ENCODE assay signal across 10 mouse cellular contexts in the genomic region with DNA sequence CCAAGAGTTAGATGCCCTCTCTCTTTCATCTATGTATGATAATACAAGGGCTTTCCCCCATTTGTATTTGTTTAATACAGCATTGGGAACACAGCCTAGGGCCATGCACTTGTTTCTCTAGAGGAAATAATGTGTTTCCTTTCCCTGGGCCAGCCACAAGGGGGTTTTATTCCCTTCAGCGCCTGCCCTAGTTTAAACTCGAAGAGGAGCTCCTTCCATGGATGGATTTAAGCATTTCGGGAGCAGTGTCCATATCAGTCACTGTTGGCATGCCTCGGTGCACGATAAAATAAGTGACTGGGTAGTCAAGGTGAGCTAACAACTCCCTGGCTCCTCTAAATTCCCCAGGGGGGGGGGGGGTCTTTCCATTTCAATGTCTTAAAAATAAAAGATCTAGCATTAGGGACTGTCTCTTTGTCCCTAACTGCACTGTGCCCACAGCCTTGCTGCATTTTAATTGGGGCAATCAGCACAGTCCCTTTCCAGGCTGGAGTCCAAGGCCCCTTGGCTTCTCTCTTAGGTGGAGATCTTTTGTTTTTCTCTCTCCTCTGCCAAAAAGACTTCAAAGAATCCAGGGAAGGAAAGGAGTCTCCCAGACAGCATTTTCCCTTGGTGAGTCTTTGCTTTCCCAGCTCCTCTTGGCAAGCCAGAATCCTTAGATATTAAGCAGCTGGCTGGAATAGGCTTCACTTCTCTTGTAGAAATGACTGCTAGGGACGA. TPM values are rescaled to one million over a fixed set of nuclear protein-coding genes. Genes with fewer than 3 reads are reported as not detected.
A peak's percentile ranks its signal among the peaks of the same experiment; 100 is the strongest.
DNase-seq lines count a peak whose midpoint lies in the region; ATAC-seq and TF ChIP-seq lines count a peak whose summit lies in the region.
"Had no signal": no experiment of that assay in that cellular context is flagged by ENCODE, and none has a peak within 500 bp of the region (broad histone marks: within the 10 kb centered on the region; RNA-seq: fewer than 3 reads in every experiment).

No protein-coding gene starts in this region.

- DNase-seq in right cerebral cortex, adult 18-20 months: peak; percentile 22
- DNase-seq in right cerebral cortex, postnatal 25 days: no peak
- peak; percentile 24 for DNase-seq in heart, postnatal 4 days
- peak; percentile 29 for DNase-seq in right cerebral cortex, postnatal 4 days
- no peak for DNase-seq in kidney, adult 18-20 months
- no peak for DNase-seq in testis, postnatal 10 days (ENCODE audit: low spot score)
- DNase-seq: adrenal gland, postnatal 10 days; liver had no signal

- TF ChIP-seq CTCF in intestine, postnatal 0 days (IDR thresholded peaks at IDR 0.05; ENCODE audit: low read depth): peak; percentile 30

- no peak overlapping the region for H3K4me3 ChIP-seq in intestine, postnatal 0 days (ENCODE audit: low read depth, low read length)
- H3K4me3 ChIP-seq in intestine, embryonic 16.5 days (ENCODE audit: low read length): no peak overlapping the region

- no peaks in the 10 kb centered on the region for H3K36me3 ChIP-seq in intestine, postnatal 0 days (ENCODE audit: control insufficient read depth, insufficient read depth)
- no peaks in the 10 kb centered on the region for H3K36me3 ChIP-seq in intestine, embryonic 16.5 days (ENCODE audit: control insufficient read depth, insufficient read depth, low read length)

- H3K4me1 ChIP-seq in intestine, postnatal 0 days (replicated peaks; ENCODE audit: control insufficient read depth, insufficient read depth, low read length): no peaks in the 10 kb centered on the region
- H3K4me1 ChIP-seq in intestine, embryonic 16.5 days (ENCODE audit: control insufficient read depth, insufficient read depth, low read length): peaks cover 9% of the 10 kb centered on the region; the same call in 1 of the 2 replicates

- H3K27ac ChIP-seq in intestine, postnatal 0 days (ENCODE audit: low read depth, low read length): no peak overlapping the region
- H3K27ac ChIP-seq in intestine, embryonic 16.5 days (ENCODE audit: low read length): no peak overlapping the region

- no peak for ATAC-seq in intestine, postnatal 0 days
- no peak for ATAC-seq in intestine, embryonic 16.5 days

- 84% methylated on average over 6 of the region's 6 CpGs for WGBS in intestine, postnatal 0 days
- 74% methylated on average over 6 of the region's 6 CpGs for WGBS in intestine, embryonic 16.5 days

- no peaks in the 10 kb centered on the region for H3K9me3 ChIP-seq in intestine, postnatal 0 days (ENCODE audit: control insufficient read depth)
- H3K9me3 ChIP-seq in intestine, embryonic 16.5 days (ENCODE audit: control insufficient read depth, low read length): no peaks in the 10 kb centered on the region

- no peaks in the 10 kb centered on the region for H3K27me3 ChIP-seq in intestine, postnatal 0 days (replicated peaks; ENCODE audit: control insufficient read depth, insufficient read depth, low read length)
- H3K27me3 ChIP-seq in intestine, embryonic 16.5 days (replicated peaks; ENCODE audit: control insufficient read depth, insufficient read depth, low read length): no peaks in the 10 kb centered on the region

- H3K4me2 ChIP-seq in intestine, postnatal 0 days (replicated peaks; ENCODE audit: low read depth): no peak overlapping the region
- H3K4me2 ChIP-seq in intestine, embryonic 16.5 days (ENCODE audit: low read depth, low read length): no peak overlapping the region

- no peak overlapping the region for H3K9ac ChIP-seq in intestine, postnatal 0 days (ENCODE audit: low read depth, low read length)
- H3K9ac ChIP-seq in intestine, embryonic 16.5 days (ENCODE audit: low read depth, low read length): no peak overlapping the region

RNA-seq across cellular contexts. Expression of gene Ston2, which starts 55.3 kb away (rescaled TPM):
- 2.7 and 3.5 TPM in 2 replicates for polyA plus RNA-seq in intestine, postnatal 0 days (2015; fragmentation: Nextera tagmentation; extraction: Ambion mirVana)
- polyA plus RNA-seq in intestine, embryonic 16.5 days (2015; fragmentation: Nextera tagmentation; extraction: Ambion mirVana): 4.9 and 5.2 TPM in 2 replicates
- 1 to 10 TPM; 5.2 to 5.4 TPM for total RNA-seq in heart, postnatal 4 days (2021)

Comparison
In these comparisons a context has a peak if more than half of its experiments do, and no peak if none do; other contexts are left out.
1. DNase-seq: peak in right cerebral cortex, adult 18-20 months (single experiment), heart, postnatal 4 days (single experiment) and right cerebral cortex, postnatal 4 days (single experiment); none in right cerebral cortex, postnatal 25 days (single experiment), kidney, adult 18-20 months (single experiment) and testis, postnatal 10 days (single experiment).